Mouse (Mus musculus): ENCODE measurements around the gene Nfe2l1.

The Nfe2l1 gene

DNA sequence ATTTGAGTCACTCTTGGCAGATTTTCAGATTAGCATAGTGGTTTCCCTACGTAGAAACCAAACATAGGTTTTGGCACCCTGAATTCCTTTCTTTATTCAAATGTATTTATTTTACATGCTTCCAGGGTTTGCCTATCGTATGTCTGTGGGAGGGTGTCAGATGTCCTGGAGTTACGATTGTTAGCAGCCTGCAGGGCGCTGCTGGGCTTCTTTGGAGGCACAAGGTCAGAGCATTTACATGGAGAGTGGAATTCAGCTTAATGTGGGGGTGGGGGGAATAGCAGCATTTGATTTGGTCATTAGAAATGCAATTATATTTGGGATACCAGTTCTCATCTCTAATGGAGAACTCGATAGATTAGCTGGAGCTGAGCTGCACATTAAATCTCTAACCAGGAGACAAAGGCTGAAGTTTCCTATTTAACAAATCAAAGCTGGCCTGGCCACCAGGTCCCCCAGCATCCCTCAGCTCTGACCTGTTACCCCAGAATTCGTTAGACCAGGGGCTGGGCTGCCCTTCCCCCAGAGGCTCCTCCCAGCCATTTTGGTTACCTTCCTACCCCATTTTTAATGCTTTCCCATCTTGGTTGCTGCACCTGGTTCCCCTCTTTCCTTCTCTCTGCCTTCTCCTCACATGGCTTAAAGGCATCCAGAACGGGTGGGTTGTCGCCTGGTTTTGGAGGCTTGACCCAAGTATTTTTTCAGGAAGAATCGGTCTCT, 42.9 kb downstream of the Nfe2l1 start:
- CTCF ChIA-PET: interaction anchor here in 3 of 4 experiments (0.6 to 1.4 kb wide), 14 partner anchors 8 to 641 kb away, joined by 3 to 13 read pairs (median 4); partner anchors contain the start of genes Cdk5rap3 (in 1 of the 3) and Snx11 (in 1 of the 3)
- POLR2A ChIA-PET: interaction anchor here (0.5 to 2.7 kb wide), 36 partner anchors 8 to 916 kb away, joined by 3 to 15 read pairs (median 4); partner anchors contain the start of genes Snx11 (in 3 of the 4), Nfe2l1 (in 2 of the 4) and Hoxb13 (in 1 of the 4)

DNA sequence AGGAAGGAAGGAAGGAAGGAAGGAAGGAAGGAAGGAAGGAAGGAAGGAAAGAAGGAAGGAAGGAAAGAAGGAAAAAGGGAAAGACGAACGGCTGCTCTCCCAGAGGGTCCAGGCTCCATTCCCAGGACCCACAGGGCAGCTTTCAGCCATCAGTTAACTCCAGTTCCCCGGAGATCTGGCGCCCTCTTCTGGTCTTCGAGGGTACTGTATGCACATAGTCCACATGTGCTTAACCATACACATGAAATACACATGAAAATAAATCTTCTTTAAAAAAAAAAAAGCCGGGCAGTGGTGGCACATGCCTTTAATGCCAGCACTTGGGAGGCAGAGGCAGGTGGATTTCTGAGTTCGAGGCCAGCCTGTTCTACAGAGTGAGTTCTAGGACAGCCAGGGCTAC, 44.9 kb downstream of the Nfe2l1 start:
- CTCF ChIA-PET: interaction anchor here (0.6 to 2.2 kb wide), 29 partner anchors 9 to 581 kb away, joined by 3 to 8 read pairs (median 5); no protein-coding TSS in a partner anchor
- POLR2A ChIA-PET: interaction anchor here (0.7 to 8.2 kb wide), 20 partner anchors 9 to 119 kb away, joined by 3 to 69 read pairs (median 3); partner anchors contain the start of gene Nfe2l1 (in 1 of the 4)

DNA sequence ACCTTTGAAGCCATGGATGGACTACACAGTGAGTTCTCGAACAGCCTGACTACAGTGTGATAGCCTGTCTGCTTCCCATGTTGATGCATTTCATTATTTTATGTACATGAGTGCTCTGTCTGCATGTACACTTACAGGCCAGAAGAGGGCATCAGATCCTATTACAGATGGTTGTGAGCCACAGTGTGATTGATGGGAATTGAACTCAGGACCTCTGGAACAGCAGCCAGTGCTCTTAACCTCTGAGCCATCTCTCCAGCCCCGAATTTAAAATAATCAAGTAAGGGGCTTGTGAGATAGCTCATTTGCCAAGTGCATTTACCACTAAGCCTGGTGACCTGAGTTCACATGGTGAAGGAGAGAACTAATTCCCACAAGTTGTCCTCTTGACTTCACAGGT, 48.3 kb downstream of the Nfe2l1 start:
- CTCF ChIA-PET: interaction anchor here (0.6 to 1.8 kb wide), 15 partner anchors 8 to 108 kb away, joined by 3 to 12 read pairs (median 3); partner anchors contain the start of genes Cbx1 (in 1 of the 4) and Copz2 (in 1 of the 4)
- POLR2A ChIA-PET: interaction anchor here in 3 of 4 experiments (0.6 to 10.0 kb wide), 35 partner anchors 9 to 1986 kb away, joined by 3 to 110 read pairs (median 5); partner anchors contain the start of genes Cbx1 (in 1 of the 3), Nfe2l1 (in 1 of the 3) and Pnpo (in 1 of the 3)

GRCm38 (mm10) chr11:96780306-96780705, 49.5 kb downstream of the Nfe2l1 start:
- POLR2A ChIA-PET: interaction anchor here (0.5 to 10.0 kb wide), 43 partner anchors 8 to 883 kb away, joined by 3 to 110 read pairs (median 5); partner anchors contain the start of genes Cbx1 (in 2 of the 4), Nfe2l1 (in 2 of the 4), Mllt6 (in 1 of the 4) and Pnpo (in 1 of the 4)
- CTCF ChIA-PET: interaction anchor here (0.6 to 1.8 kb wide), 17 partner anchors 8 to 242 kb away, joined by 3 to 12 read pairs (median 4); partner anchors contain the start of genes Cbx1 (in 1 of the 4) and Copz2 (in 1 of the 4)

- POLR2A ChIA-PET: interaction anchor here (0.6 to 10.0 kb wide), 50 partner anchors 8 to 391 kb away, joined by 3 to 110 read pairs (median 6); partner anchors contain the start of genes Cbx1 (in 3 of the 4), Nfe2l1 (in 3 of the 4), Cdk5rap3 (in 1 of the 4) and Copz2 (in 1 of the 4)
Observed at GRCm38 (mm10) chr11:96778061-96778627, 51.6 kb downstream of the Nfe2l1 start.

GRCm38 (mm10) chr11:96776968-96777962, 52.5 kb downstream of the Nfe2l1 start, which contains the start of gene Snx11:
TSS of gene Snx11 (minus strand) at chr11:96777559.
- ChIA-PET POLR2A (interaction anchor here (0.6 to 10.0 kb wide), 63 partner anchors 8 to 392 kb away, joined by 3 to 110 read pairs (median 4); partner anchors contain the start of genes Cbx1 (in 3 of the 4), Nfe2l1 (in 3 of the 4), Cdk5rap3 (in 1 of the 4) and Copz2 (in 1 of the 4)), CTCF (interaction anchor here in 3 of 4 experiments (0.5 to 2.7 kb wide), 30 partner anchors 8 to 537 kb away, joined by 3 to 8 read pairs (median 3); partner anchors contain the start of genes Cdk5rap3 (in 1 of the 3) and Hoxb5 (in 1 of the 3))

More at GRCm38 (mm10) chr11:96778061-96778627, 51.6 kb downstream of the Nfe2l1 start:
- CTCF ChIA-PET: interaction anchor here in 3 of 4 experiments (0.6 to 2.0 kb wide), 18 partner anchors 9 to 782 kb away, joined by 3 to 13 read pairs (median 4); partner anchors contain the start of genes Cdk5rap3 (in 1 of the 3) and Hoxb5 (in 1 of the 3)

GRCm38 (mm10) chr11:96776068-96776467, 53.7 kb downstream of the Nfe2l1 start:
- CTCF ChIA-PET: interaction anchor here in 2 of 4 experiments (1.0 to 2.7 kb wide), 8 partner anchors 9 to 91 kb away, joined by 3 to 8 read pairs (median 5); no protein-coding TSS in a partner anchor
- POLR2A ChIA-PET: interaction anchor here in 3 of 4 experiments (0.8 to 10.0 kb wide), 18 partner anchors 10 to 140 kb away, joined by 3 to 110 read pairs (median 10); partner anchors contain the start of genes Cbx1 (in 3 of the 3), Cdk5rap3 (in 1 of the 3) and Nfe2l1 (in 1 of the 3)

DNA sequence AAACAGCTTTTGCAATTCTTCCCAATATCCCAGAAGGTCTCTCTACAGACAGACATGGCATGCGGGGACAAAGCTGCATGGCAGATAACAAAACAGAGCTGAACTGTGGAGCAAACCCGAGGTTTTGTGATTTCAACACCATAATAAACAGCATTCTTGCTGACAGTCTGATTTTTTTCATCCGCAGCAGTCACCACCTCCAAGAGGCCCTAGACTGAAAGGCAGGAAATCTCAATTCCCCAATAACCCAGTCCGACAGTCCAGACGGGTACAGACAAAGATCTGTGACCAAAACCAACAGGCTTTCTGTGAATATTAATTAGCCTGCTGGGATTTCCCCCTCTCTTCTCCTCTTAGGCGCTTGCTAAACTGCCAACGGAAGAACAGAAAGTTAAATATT, 54.1 kb downstream of the Nfe2l1 start:
- POLR2A ChIA-PET: interaction anchor here in 3 of 4 experiments (1.1 to 10.0 kb wide), 12 partner anchors 10 to 86 kb away, joined by 3 to 110 read pairs (median 5); partner anchors contain the start of gene Cbx1 (in 1 of the 3)
- CTCF ChIA-PET: interaction anchor here in 3 of 4 experiments (1.3 to 2.7 kb wide), 8 partner anchors 8 to 496 kb away, joined by 3 to 9 read pairs (median 5); no protein-coding TSS in a partner anchor

- CTCF ChIA-PET: interaction anchor here in 3 of 4 experiments (0.7 to 2.7 kb wide), 15 partner anchors 8 to 496 kb away, joined by 3 to 9 read pairs (median 3); no protein-coding TSS in a partner anchor
- POLR2A ChIA-PET: interaction anchor here in 3 of 4 experiments (0.8 to 10.0 kb wide), 16 partner anchors 9 to 527 kb away, joined by 3 to 110 read pairs (median 4); partner anchors contain the start of gene Cbx1 (in 1 of the 3)
Observed at GRCm38 (mm10) chr11:96775063-96775462, 54.7 kb downstream of the Nfe2l1 start.

DNA sequence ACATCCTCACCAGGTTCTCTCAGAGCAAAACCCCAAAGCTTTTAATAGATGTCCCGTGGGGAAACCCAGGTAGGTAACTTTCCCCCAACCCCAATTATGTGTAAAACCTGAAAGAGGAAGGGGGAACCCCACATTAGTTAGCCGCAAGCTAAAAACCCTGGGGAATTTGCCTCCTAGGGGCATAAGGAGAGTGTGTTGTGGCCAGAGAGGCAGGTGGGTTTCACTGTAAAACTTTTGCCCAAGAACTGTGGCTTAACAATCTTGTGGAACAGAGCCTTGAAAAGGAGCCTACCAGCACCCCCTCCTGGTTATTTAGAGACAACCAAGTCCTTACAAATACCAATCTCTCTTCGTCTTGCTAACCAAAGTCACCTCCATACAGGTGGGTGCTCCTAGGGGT, 55.2 kb downstream of the Nfe2l1 start:
- CTCF ChIA-PET: interaction anchor here (0.5 to 2.7 kb wide), 20 partner anchors 7 to 931 kb away, joined by 3 to 9 read pairs (median 3); partner anchors contain the start of gene Cdk5rap3 (in 1 of the 4)

GRCm38 (mm10) chr11:96772413-96772812, 57.4 kb downstream of the Nfe2l1 start:
- ChIA-PET POLR2A (interaction anchor here in 3 of 4 experiments (0.6 to 10.0 kb wide), 21 partner anchors 8 to 501 kb away, joined by 3 to 110 read pairs (median 4); partner anchors contain the start of genes Cbx1 (in 1 of the 3), Cdk5rap3 (in 1 of the 3) and Hoxb9 (in 1 of the 3)), CTCF (interaction anchor here in 2 of 4 experiments (1.2 to 1.9 kb wide), 6 partner anchors 9 to 90 kb away, joined by 3 to 6 read pairs (median 4); no protein-coding TSS in a partner anchor)

More for the DNA sequence above, 55.2 kb downstream of the Nfe2l1 start:
- POLR2A ChIA-PET: interaction anchor here in 3 of 4 experiments (0.5 to 10.0 kb wide), 17 partner anchors 9 to 528 kb away, joined by 3 to 110 read pairs (median 4); partner anchors contain the start of gene Nfe2l1 (in 1 of the 3)

GRCm38 (mm10) chr11:96771274-96771975, 58.3 kb downstream of the Nfe2l1 start:
- ChIA-PET POLR2A (interaction anchor here (0.6 to 10.0 kb wide), 18 partner anchors 7 to 587 kb away, joined by 3 to 110 read pairs (median 4); partner anchors contain the start of gene Cbx1 (in 1 of the 4)), CTCF (interaction anchor here in 2 of 4 experiments (1.1 to 2.0 kb wide), 5 partner anchors 8 to 91 kb away, joined by 3 to 6 read pairs (median 6); no protein-coding TSS in a partner anchor)

DNA sequence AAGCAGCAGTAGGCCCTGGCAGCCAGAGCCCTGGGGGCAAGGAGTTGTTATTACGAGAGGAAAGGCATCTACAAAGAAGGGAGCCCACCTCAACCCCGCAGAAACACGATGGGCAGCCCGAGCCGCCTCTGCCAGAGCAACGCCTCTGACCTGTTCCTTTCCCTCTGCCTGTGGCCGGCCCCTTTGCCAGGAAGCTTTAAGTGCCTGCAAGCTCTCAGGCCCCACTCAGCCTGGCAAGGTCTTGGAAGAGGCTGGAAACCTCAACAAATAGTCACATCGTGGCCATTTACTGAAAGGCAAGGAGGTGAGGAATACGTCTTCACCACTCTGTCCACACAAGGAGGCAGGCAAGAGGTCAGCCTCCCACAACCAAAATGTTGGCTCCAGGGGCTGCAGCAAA, 61.5 kb downstream of the Nfe2l1 start:
- POLR2A ChIA-PET: interaction anchor here in 3 of 4 experiments (1.1 to 8.6 kb wide), 8 partner anchors 8 to 89 kb away, joined by 3 to 110 read pairs (median 11); partner anchors contain the start of genes Snx11 (in 3 of the 3) and Nfe2l1 (in 1 of the 3)
- CTCF ChIA-PET: interaction anchor here in 3 of 4 experiments (0.6 to 2.3 kb wide), 6 partner anchors 11 to 26 kb away, joined by 3 to 8 read pairs (median 4); no protein-coding TSS in a partner anchor
